Mouse (Mus musculus) midbrain, embryonic 11.5 days (tissue): ENCODE measurements around the gene Slc47a2. TPM values are rescaled to one million over a fixed set of nuclear protein-coding genes. Genes with fewer than 3 reads are reported as not detected.

Experiments
- ATAC-seq: fragments of 200-750 bp; cut with Nextera tagmentation; 2 replicates; pipeline ENCODE4 v1.8.0; 2017; ENCODE audit warnings: moderate TSS enrichment, moderate library complexity; ENCODE audit not compliant: low FRiP score
- DNase-seq: peaks from one replicate; pipeline ENCODE4 v3.0.0; 2015; ENCODE audit warnings: low spot score; ENCODE audit errors: missing footprints
- H3K27ac ChIP-seq: fragments of 300-500 bp; sonication (generic); 2 replicates; pipeline ENCODE4 v1.5.1; 2014; ENCODE audit warnings: low read depth, low read length
- H3K27me3 ChIP-seq: fragments of 300-500 bp; sonication (generic); 2 replicates; pipeline ENCODE4 v1.6.1; 2014; ENCODE audit warnings: mild to moderate bottlenecking, low read length, moderate library complexity, mixed read lengths; ENCODE audit not compliant: control insufficient read depth, insufficient read depth
- H3K36me3 ChIP-seq: fragments of 300-500 bp; sonication (generic); 2 replicates; pipeline ENCODE4 v1.6.1; 2014; ENCODE audit warnings: mild to moderate bottlenecking, low read length, moderate library complexity, mixed read lengths; ENCODE audit not compliant: control insufficient read depth, insufficient read depth
- H3K4me1 ChIP-seq: fragments of 300-500 bp; sonication (generic); 2 replicates; pipeline ENCODE4 v1.6.1; 2014; ENCODE audit warnings: low read length; ENCODE audit not compliant: control insufficient read depth, insufficient read depth
- H3K4me2 ChIP-seq: fragments of 300-500 bp; sonication (generic); 2 replicates; pipeline ENCODE4 v1.6.1; 2014; ENCODE audit warnings: mild to moderate bottlenecking, moderate library complexity
- H3K4me3 ChIP-seq: fragments of 300-500 bp; sonication (generic); 2 replicates; pipeline ENCODE4 v1.5.1; 2014; ENCODE audit warnings: low read depth, low read length
- H3K9ac ChIP-seq: fragments of 300-500 bp; sonication (generic); 2 replicates; pipeline ENCODE4 v1.6.1; 2014; ENCODE audit warnings: low read length
- H3K9me3 ChIP-seq: fragments of 300-500 bp; sonication (generic); 2 replicates; pipeline ENCODE4 v1.6.1; 2016; ENCODE audit warnings: low read length; ENCODE audit not compliant: control insufficient read depth
- WGBS: fragments of 180-500 bp; shearing (Covaris S2); extraction: QIAGEN DNeasy Blood & Tissue Kit; methylation state at CpG from one replicate; pipeline ENCODE4 v1.1.7; 2014; 5-methylcytosine and 5-hydroxymethylcytosine counted together
- polyA plus RNA-seq: library from polyadenylated mRNA; unstranded; fragments of >200 nt; fragmentation: Nextera tagmentation; extraction: Ambion mirVana; gene quantifications from 2 replicates; pipeline ENCODE4 v1.2.1, GENCODE M21; 2014

The Slc47a2 gene
- polyA plus RNA-seq, 1 experiment from 2014 or later = not detected

DNA sequence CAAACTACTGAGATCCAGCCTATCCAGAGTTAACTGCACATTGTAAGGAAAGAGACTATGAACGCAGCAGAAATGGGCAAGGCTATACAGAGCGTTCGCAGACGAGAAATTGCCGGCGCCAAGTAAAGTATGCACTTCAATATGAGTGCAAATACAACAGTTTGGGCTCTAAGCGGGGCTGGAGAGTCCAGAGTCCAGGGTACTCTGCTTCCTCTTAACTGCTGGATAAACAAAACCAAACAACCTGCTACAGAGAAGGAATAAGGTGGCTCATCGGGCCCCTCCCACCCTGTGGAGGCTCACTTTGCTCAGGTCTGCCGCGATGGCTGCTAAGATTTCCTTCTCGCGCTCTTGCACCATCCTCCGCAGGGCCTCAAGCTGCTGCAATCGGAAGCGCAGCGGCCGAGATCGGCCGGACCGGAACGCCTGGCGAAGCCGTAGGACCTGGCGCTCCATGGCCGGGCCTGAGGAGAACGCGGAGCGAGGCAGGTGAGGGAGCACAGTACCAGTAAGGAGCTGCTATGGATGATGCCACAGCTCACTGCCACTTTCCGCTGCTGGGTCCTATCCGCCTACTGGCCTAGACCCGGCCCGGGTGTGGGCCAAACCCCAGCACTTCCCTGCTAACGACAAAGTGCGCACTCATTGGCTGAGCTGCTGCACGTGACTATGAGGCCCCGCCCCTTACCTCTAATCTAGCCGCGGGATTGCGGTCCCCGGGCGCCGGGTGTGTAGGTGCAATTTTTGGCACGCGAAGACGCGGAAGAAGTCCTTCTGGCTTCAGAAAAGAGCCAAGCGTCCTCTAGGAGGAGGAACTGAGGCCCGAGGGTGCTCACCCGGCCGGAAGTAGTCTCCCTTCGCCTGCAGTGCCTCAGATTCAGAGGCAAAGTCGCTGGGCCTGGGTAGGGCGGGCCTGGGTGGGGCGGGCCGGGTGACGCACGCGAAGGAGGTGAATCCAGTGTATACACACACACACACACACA is 75.8 kb downstream of the Slc47a2 start, which contains the start of gene Aldh3a2:
Gene Aldh3a2, minus strand, starts transcription at position 914 of the 983 bp plus-strand sequence.
- H3K36me3 ChIP-seq = no peaks in the 10 kb centered on the region; the same call in 1 of the 2 replicates
- peak within 1 kb of the TSS; percentile 79 for H3K4me3 ChIP-seq
- peak within 1 kb of the TSS; percentile 73 for H3K27ac ChIP-seq
- ATAC-seq (peak; percentile 100), DNase-seq (peak; percentile 99)
- peaks cover 3% of the 10 kb centered on the region for H3K4me1 ChIP-seq
- 2% methylated on average over 52 of the region's 58 CpGs for WGBS
- H3K4me2 ChIP-seq = peak within 1 kb of the TSS; percentile 79
- H3K9me3 ChIP-seq = no peaks in the 10 kb centered on the region
- peak within 1 kb of the TSS; percentile 91 for H3K9ac ChIP-seq
- no peaks in the 10 kb centered on the region; the same call in 1 of the 2 replicates for H3K27me3 ChIP-seq

DNA sequence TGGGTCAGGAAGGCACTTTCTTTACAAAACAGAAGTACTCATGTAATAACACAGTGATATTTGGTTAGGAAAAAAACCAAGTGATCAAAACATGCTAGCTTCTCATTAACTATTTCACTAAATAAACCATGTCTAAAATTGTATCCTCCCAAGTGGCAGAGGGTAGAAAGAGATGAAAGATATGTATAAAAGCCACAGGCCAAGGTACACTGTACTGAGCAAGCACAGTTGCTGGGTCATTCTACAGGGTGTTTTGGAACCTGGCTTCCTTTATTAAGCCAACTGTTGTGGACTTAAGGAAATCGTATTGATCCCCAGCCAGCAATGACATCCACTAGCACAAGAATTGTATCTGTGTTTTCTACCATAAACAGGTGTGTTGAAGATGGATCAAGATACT is 78.8 kb downstream of the Slc47a2 start:
- Histone ChIP-seq H3K27me3 (no peaks in the 10 kb centered on the region; the same call in 1 of the 2 replicates), H3K4me2 (no peak overlapping the region), H3K4me1 (peaks cover 3% of the 10 kb centered on the region), H3K27ac (no peak overlapping the region), H3K9ac (no peak overlapping the region), H3K4me3 (no peak overlapping the region), H3K9me3 (no peaks in the 10 kb centered on the region), H3K36me3 (no peaks in the 10 kb centered on the region; the same call in 1 of the 2 replicates)
- ATAC-seq (no peak), DNase-seq (no peak)
- 88% methylated on average over 1 of the region's 1 CpGs for WGBS

DNA sequence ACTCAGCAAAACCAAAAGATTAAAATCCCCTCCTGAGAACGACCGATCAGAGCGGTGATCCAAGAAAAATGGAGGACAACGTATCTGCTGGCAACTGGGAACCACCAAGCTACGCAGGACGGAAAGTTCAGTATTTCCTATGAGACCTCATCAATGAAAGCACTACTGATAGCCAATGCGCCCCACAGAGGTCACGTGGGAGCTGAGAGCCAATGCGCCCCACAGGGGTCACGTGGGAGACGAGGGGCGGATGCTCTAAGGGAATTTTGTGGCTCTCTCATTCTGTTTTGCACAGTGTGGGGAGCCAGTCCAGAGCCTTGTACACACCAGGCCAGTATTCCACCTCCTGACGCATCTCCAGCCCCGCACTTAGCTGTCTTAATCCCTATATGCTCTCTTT is 80.1 kb downstream of the Slc47a2 start:
- Histone ChIP-seq H3K9ac (no peak overlapping the region), H3K4me3 (no peak overlapping the region), H3K4me1 (peaks cover 3% of the 10 kb centered on the region), H3K27me3 (no peaks in the 10 kb centered on the region), H3K27ac (no peak overlapping the region), H3K36me3 (no peaks in the 10 kb centered on the region; the same call in 1 of the 2 replicates), H3K4me2 (no peak overlapping the region), H3K9me3 (no peaks in the 10 kb centered on the region)
- no peak for ATAC-seq
- DNase-seq = no peak
- 89% methylated on average over 14 of the region's 14 CpGs for WGBS

DNA sequence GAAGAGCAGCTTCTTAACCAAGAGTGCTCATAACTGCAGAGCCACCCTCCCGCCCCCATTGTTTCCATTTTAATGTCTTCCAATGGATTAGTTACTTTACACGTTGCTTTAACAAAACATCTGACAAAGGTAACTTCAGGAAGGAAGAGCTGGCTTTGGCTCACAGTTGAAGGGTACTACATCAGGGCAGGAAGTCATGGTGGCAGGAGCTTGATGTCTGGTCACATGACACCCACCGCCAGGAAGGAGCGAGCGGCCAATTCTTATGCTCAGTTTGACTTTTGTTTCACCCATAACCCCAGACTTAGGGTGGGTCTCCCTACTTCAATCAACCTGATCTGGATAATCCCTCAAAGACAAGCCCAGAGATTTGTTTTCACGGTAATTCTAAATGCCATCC is 83.6 kb downstream of the Slc47a2 start:
- Histone ChIP-seq H3K4me1 (no peaks in the 10 kb centered on the region), H3K36me3 (peaks cover 5% of the 10 kb centered on the region), H3K4me2 (no peak overlapping the region), H3K9ac (no peak overlapping the region), H3K4me3 (no peak overlapping the region), H3K9me3 (no peaks in the 10 kb centered on the region), H3K27me3 (no peaks in the 10 kb centered on the region), H3K27ac (no peak overlapping the region)
- no peak for DNase-seq
- no peak for ATAC-seq
- WGBS = 90% methylated on average over 6 of the region's 6 CpGs

DNA sequence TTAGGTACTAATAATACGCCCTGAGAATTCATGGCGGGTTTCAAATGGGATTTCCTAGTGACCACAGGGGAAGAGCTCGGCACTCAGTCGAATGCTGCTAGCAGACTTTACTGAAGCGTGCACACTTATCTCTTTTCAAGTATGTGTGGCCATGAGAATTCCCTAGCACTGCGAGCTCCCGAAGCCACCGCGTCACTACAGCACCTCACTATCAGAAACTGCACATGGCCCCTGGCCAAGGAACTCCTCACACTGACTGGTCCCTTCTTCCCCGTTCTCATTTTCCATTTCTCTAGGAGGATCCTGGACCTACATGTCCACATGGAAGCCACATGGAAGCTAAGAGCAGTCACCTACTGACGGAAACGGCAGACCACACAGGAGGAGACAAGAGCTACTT is 89.9 kb downstream of the Slc47a2 start:
- no peak overlapping the region for H3K4me2 ChIP-seq
- no peaks in the 10 kb centered on the region for H3K9me3 ChIP-seq
- WGBS = 95% methylated on average over 12 of the region's 12 CpGs
- no peaks in the 10 kb centered on the region for H3K27me3 ChIP-seq
- no peaks in the 10 kb centered on the region for H3K4me1 ChIP-seq
- peaks cover 11% of the 10 kb centered on the region for H3K36me3 ChIP-seq
- no peak overlapping the region for H3K4me3 ChIP-seq
- no peak overlapping the region for H3K27ac ChIP-seq
- H3K9ac ChIP-seq = no peak overlapping the region
- ATAC-seq (no peak), DNase-seq (no peak)

DNA sequence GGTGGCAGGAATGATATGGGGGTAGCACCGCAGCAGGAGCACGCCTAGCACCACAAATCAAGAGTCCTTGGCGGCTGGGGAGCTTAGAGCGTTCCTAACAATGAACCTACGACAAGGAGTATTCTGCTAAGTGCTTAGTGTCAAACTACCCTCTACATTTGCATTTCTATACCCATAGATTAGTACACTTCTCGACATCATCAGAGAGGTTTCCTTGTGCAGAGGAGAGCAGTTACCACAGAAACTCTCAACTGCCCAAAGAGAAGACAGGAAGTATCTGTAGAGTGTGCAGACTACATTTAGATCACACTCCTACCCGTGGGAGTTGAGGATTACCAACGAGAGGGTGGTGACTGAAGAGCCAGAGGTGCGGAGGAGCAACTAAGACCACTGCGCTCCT is 90.9 kb downstream of the Slc47a2 start:
- Histone ChIP-seq H3K9me3 (no peaks in the 10 kb centered on the region), H3K27ac (no peak overlapping the region), H3K9ac (no peak overlapping the region), H3K36me3 (peaks cover 11% of the 10 kb centered on the region), H3K4me2 (no peak overlapping the region), H3K4me3 (no peak overlapping the region), H3K4me1 (no peaks in the 10 kb centered on the region), H3K27me3 (no peaks in the 10 kb centered on the region)
- DNase-seq (no peak), ATAC-seq (no peak)
- WGBS = 75% methylated on average over 10 of the region's 10 CpGs

Other genes starting within 250 kb of the Slc47a2 start
- gene Tnfrsf13b, start 216.1 kb downstream of the Slc47a2 start, polyA plus RNA-seq = 1.1 and 1.4 TPM in 2 replicates
- 284 and 292 TPM in 2 replicates for gene Usp22, start 167.8 kb downstream of the Slc47a2 start, polyA plus RNA-seq
- gene Aldh3a1, start 135.3 kb downstream of the Slc47a2 start, polyA plus RNA-seq = not detected in 2 replicates
- 26.0 and 27.2 TPM in 2 replicates for gene Aldh3a2, start 75.4 kb downstream of the Slc47a2 start, polyA plus RNA-seq
- gene Slc47a1, start 35.5 kb upstream of the Slc47a2 start, polyA plus RNA-seq = 0.16 TPM in 1 of 2 replicates, not detected in the other
- gene Rnf112, start 111.3 kb upstream of the Slc47a2 start, polyA plus RNA-seq = 0.40 and 0.51 TPM in 2 replicates
- gene Mfap4, start 142.6 kb upstream of the Slc47a2 start, polyA plus RNA-seq = 69.8 and 78.9 TPM in 2 replicates
- gene Mapk7, start 151.5 kb upstream of the Slc47a2 start, polyA plus RNA-seq = 51.0 and 58.3 TPM in 2 replicates
- 35.1 and 39.6 TPM in 2 replicates for gene B9d1, start 162.3 kb upstream of the Slc47a2 start, polyA plus RNA-seq
- gene Epn2, start 236.8 kb upstream of the Slc47a2 start, polyA plus RNA-seq = 28.5 and 29.9 TPM in 2 replicates